Mouse (Mus musculus): Measurements from ENCODE around the gene Garem2.

The Garem2 gene

GRCm38 (mm10) chr5:30111126-30111525 is 6.2 kb downstream of the Garem2 start:
- in situ Hi-C loops (cut with MboI, MseI) = no loop called here

- in situ Hi-C loops (cut with MboI, MseI) = no loop called here
Measured at GRCm38 (mm10) chr5:30111771-30112170, 6.8 kb downstream of the Garem2 start.

DNA sequence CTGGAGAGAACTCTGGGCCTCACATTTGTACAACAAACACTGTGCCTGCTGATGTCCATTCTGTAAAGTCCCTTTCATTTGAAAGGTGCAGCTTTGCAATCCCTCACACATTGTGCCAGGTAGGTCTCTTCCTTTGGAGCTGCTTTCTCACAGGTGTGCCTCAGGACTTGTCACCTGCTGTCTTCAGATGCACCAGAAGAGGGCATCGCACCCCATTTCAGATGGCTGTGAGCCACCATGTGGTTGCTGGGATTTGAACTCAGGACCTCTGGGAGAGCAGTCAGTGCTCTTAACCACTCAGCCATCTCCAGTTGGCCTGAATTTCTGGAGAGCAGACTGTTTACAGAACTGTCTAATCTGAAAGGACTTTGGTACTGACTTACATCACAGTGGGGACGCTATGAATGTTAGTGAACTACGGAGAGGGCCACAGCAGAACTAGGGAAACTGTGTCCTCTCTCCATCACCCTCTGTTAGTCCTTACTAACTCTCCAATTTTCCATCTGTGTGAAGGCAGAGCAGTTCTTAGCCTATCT is 7.6 kb downstream of the Garem2 start:
- in situ Hi-C loops (cut with MboI, MseI) = no loop called here

DNA sequence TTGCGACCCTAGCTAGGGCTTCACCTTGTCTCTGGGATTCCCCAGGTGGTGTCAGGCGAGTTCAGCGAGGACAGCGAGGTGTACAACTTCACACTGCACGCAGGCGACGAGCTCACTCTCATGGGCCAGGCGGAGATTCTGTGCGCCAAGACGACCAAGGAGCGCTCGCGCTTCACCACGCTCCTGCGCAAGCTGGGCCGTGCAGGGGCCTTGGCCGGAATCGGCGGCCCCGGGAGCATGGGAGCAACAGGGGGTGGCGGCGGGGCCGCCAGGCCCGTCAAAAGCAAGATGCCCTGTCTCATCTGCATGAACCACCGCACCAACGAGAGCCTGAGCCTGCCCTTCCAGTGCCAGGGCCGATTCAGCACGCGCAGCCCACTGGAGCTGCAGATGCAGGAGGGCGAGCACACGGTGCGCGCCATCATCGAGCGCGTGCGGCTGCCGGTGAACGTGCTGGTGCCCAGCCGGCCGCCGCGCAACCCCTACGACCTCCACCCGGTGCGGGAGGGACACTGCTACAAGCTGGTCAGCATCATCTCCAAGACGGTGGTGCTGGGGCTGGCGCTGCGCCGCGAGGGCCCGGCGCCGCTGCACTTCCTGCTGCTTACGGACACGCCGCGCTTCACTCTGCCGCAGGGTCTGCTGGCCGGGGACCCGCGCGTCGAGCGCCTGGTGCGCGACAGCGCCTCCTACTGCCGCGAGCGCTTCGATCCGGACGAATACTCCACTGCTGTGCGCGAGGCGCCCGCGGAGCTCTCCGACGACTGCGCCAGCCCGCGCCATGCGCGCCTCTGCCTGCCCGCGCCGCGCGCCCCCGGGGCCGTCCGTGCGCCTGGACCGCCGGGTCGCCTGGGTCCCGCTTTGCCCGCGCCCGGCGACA is 9.2 kb downstream of the Garem2 start:
- in situ Hi-C loops (cut with MboI, MseI) = no loop called here

- in situ Hi-C loops (cut with MboI, MseI) = loop anchor here (5.0 kb wide), 1 partner anchor 228 kb away; no protein-coding TSS in a partner anchor
Measured at GRCm38 (mm10) chr5:30114761-30115140, 9.8 kb downstream of the Garem2 start.

DNA sequence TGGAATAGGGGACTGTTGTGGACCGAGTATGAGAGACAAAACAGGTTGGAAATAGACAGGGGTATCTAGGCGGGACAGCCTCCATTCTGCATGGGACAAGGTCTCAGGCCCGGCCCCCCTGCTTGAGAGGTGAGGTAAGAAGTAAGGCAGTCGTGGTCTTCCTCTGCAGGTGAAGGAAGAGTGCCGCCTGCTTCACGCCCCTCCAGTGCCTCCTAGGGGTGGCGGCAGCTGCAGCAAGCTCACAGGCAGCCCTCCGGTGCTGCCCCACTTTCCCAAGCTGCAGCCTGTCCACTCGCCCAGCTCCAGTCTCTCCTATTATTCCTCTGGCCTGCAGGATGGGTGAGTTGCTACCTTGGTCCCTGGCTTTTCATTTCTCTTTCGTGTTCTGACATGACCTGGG is 10.8 kb downstream of the Garem2 start:
- in situ Hi-C loops (cut with MboI, MseI) = loop anchor here (5.0 kb wide), 1 partner anchor 227 kb away; no protein-coding TSS in a partner anchor

DNA sequence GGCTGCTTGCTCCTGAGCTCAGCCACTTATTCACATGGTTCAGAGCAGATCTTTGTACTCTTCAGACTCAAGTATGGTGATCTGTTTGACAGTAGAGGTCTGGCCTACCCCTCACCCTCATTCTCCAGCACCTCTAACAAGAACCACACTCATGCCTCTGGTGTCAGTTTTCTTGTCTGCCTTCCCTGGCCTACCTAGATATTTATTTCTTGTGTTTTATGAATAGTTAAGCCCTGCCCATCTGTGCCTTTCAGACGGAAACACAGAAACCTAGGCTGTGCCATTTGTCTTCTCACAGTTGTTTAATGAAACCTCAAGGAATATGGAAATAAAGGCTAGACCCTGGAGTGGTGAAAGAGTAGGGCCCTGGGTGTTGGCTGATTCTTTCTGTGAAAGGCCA is 13.1 kb downstream of the Garem2 start:
- in situ Hi-C loops (cut with MboI, MseI) = loop anchor here (5.0 kb wide), 1 partner anchor 224 kb away; no protein-coding TSS in a partner anchor

DNA sequence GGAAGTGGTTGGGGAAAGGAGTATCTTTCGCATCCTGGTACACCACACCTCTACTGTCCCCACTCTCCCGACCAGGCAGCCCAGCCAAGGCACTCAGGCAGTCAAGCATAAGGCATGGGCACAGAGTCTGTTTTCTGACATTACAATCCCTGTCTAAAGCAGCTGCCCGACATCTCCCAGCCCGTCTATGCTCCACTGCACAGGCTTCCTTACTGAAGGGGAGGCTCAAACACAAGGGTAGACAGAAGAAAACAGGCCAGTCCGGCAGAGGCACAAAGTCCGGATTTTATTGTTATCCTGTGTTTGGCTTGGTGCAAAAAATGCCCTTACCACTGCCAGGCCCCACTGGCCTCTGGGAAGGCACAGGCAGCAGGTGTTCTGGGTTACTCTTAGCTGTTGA is 14.2 kb downstream of the Garem2 start:
- in situ Hi-C loops (cut with MboI, MseI) = loop anchor here (5.0 kb wide), 1 partner anchor 223 kb away; no protein-coding TSS in a partner anchor

DNA sequence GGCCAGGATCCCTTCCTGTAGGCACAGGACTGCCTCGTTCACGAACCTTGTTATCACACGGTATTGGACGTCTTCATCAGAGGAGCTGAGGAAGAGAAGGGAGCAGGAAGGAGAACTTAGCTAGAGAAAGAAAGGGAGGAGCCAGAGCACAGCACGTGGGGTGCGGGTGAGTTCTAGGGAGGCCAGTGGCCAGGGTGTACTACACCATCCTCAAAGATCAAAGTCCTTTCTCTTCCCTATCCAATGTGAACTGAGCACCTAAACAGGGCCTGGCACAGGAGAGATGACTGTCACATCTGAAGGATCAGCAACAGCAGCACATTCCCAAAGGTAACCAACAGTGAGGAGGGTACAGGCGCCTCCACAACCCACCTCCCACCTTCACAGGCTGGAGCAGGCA is 15.1 kb downstream of the Garem2 start:
- in situ Hi-C loops (cut with MboI, MseI) = no loop called here

DNA sequence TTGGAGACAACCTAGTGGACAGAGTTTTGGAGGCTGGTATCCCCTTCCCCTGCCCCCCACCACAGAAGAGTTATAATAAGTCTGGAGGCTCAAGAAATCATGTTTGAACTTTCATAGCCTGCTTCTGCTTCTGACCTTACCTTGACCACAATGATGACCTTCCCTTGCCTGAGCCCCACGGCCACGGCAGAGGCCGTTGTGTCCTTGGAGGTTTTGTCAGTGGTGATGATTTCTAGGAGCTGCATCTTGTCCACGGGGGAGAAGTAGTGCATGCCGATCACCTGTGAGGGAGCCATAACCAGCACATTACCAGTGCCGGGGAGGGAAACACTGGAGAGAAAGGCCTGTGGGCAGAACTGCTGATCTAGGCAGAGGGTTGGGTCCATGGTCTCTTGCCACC is 17.5 kb downstream of the Garem2 start:
- in situ Hi-C loops (cut with MboI, MseI) = no loop called here

DNA sequence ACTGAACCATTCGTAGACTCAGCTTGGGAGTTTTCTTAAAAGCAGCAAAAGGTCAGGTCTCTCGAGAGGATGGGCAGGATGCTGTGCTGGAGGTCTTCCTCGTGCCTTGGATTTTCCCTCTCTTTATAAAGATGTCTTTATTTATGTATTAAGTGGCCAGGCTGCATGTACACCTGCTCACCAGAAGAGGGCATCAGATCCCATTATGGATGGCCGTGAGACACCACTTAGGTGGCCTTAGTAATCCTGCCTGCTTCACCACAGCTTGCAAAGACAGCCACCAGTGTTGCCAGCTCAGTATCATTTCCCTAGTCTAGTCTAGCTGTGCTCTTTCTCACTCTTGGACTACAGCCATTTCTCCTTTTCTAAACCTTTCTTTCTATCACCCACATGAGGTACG is 20.6 kb downstream of the Garem2 start:
- in situ Hi-C loops (cut with MboI, MseI) = no loop called here

GRCm38 (mm10) chr5:30126756-30127155 is 21.8 kb downstream of the Garem2 start:
- in situ Hi-C loops (cut with MboI, MseI) = no loop called here

DNA sequence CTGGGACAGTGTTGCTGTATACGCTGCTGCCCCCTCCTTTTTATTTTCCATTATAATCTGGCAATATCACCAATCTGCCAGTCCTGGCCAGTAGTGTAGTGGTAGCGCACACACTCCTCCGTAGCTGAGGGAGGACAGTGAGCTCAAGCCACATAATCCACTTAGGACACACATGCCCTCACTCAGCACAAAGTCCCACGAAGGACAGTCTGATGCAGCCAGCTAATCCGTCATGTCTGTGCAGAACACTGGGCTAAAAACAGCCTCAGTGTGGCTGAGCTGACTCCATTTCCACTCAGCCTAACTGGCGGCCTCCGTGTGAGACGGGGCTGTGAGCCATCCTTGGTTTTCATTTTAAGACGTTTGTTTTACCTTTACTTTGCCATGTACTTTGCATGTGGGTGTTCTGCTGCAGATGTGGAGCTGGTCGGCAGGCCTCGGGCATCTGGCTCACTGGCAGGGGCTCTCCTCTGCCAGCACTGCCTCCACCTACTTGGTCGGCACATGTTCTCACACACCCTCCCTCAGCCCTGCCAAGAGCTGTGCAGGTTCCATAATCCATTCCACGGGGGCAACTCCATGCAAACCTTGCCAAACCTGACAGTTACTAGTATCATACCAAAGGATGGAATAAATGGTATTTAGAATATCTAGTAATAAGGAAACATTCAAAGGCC is 23.1 kb downstream of the Garem2 start:
- in situ Hi-C loops (cut with MboI, MseI) = no loop called here

DNA sequence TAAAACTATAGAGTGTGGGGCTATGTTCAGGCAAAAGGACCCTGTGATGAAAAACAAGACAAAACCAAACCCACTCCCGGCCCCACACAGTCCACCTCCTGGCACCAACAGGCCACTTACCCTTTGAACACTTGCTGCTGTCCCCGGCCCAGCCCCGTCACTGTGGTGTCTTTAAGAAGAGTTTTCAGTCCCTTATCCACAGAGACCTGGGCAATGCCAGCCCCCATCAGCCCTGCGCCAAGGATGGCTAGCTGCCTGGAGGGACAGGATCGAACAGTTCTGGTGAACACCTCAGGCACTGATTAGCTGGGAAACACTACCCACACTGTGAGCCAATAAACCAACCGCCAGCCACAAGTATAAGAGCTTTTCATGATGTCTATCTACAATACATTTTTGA is 23.7 kb downstream of the Garem2 start:
- in situ Hi-C loops (cut with MboI, MseI) = no loop called here

DNA sequence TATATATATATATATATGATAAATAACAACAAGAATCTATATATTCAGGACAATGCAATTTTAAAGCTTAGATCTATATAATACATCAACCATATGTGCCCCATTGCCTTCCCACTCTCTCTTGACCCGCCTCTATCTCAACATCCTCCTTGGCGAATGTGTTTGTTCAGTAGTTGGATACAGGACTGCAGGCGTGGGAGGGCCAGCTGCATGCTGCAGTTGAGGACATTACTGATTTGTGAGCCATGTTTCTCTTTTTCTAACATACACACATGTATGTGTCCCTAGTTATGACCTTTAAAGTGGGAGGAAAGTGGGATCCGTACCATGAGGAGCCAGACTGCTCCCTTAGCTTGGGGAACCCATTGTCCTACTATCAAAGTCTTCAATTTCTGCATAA is 26.3 kb downstream of the Garem2 start:
- in situ Hi-C loops (cut with MboI, MseI) = no loop called here

- in situ Hi-C loops (cut with MboI, MseI) = no loop called here
Measured at GRCm38 (mm10) chr5:30132173-30132572, 27.2 kb downstream of the Garem2 start.

- in situ Hi-C loops (cut with MboI, MseI) = no loop called here
Measured at GRCm38 (mm10) chr5:30135711-30136231, 30.8 kb downstream of the Garem2 start.

GRCm38 (mm10) chr5:30137271-30137670 is 32.3 kb downstream of the Garem2 start:
- in situ Hi-C loops (cut with MboI, MseI) = no loop called here

DNA sequence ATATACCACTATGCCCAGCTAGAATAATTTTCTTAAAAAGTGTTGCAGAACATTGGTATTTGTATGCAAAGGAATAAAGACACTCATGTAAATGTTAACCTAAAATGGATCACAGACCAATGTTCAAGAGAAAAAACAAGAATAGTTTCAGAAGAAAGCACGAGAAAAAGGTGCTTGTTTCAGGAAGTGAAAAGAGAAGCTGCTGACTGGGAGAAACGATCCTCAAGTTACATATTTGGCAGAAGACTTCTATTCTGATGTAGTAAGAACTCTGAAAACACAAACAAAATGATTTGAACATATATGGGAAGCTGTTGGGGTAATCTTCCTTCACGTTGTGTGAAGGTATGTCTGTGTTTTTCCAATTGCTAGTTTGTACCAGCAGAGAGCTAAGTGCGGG is 33.2 kb downstream of the Garem2 start:
- in situ Hi-C loops (cut with MboI, MseI) = no loop called here

- in situ Hi-C loops (cut with MboI, MseI) = no loop called here
Measured at GRCm38 (mm10) chr5:30146526-30146925, 41.6 kb downstream of the Garem2 start.

DNA sequence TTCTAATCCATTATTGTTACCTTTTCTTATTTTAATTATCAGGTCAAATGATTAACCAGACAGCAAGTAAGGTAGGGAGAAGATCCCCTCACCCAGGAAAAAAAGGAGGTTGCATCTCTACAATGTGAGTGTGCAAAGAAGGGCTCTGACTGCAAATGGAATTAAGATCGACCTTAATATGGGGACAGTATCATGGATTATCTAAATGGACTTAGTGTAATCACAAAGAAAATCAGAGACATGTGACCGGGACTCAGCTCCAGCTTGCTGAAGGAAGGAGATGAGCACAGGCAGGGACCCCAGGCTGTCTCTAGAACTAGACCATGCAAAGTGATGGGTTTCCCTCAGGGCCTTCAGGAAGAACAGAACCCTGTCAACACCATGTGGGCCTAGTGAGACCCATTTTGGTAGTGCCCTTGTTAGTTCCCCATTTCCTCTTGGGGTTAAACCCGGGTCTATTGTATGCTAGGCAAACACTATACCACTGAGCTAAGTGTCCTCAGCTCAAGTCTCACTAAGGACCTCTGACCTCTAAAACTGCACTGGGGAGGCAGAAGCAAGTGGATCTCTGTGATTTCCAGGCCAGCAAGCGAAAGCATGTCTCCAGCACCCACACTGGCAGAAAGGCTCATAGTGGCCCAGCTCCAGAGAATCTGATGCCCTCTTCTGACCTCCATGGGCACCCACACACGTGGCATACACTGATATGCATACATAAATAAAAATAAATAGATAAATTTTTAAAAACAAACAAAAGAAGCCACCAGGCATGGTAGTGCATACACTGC is 43.4 kb downstream of the Garem2 start:
- in situ Hi-C loops (cut with MboI, MseI) = no loop called here
